Mouse (Mus musculus) brain, embryonic 14.5 days (tissue): ENCODE results near the gene Krtap1-3. TPM values are rescaled to one million over a fixed set of nuclear protein-coding genes. Genes with fewer than 3 reads are reported as not detected.

Experiments used
- DNase-seq: peaks from one replicate; pipeline ENCODE4 v3.0.0-alpha.2; 2011; ENCODE audit warnings: low read depth
- CTCF ChIP-seq: fragments of 200-500 bp; IDR thresholded peaks from 2 replicates; pipeline ENCODE4 v1.5.1; 2012; ENCODE audit warnings: inconsistent platforms, mild to moderate bottlenecking, moderate library complexity, borderline replicate concordance; ENCODE audit not compliant: insufficient read depth, insufficient read length; ENCODE audit errors: extremely low read depth
- POLR2A ChIP-seq: fragments of 200-500 bp; IDR thresholded peaks from 2 replicates; pipeline ENCODE4 v1.6.1; 2012; ENCODE audit warnings: mild to moderate bottlenecking, inconsistent platforms, borderline replicate concordance; ENCODE audit not compliant: poor library complexity, insufficient read depth, insufficient read length, severe bottlenecking; ENCODE audit errors: extremely low read depth
- polyA plus RNA-seq: library from polyadenylated mRNA; depleted of rRNA; stranded (reverse); fragments of >200 nt; gene quantifications from 2 replicates; pipeline ENCODE4 v1.2.3, GENCODE M21; 2012

Gene Krtap1-3
- polyA plus RNA-seq, 1 experiment: not detected

GRCm38 (mm10) chr11:99583245-99583704 lies 7.9 kb downstream of the Krtap1-3 start, which contains the start of gene Krtap1-4:
Krtap1-4 (minus strand) TSS chr11:99583654.
- no peak for DNase-seq
- no peak for TF ChIP-seq CTCF
- TF ChIP-seq POLR2A: no peak

- DNase-seq: no peak
- TF ChIP-seq POLR2A (no peak), CTCF (no peak)
Observed at GRCm38 (mm10) chr11:99581564-99581963, 9.6 kb downstream of the Krtap1-3 start.

- DNase-seq: no peak
- TF ChIP-seq POLR2A: no peak
- TF ChIP-seq CTCF: no peak
Observed at GRCm38 (mm10) chr11:99581051-99581450, 10.1 kb downstream of the Krtap1-3 start.

GRCm38 (mm10) chr11:99580636-99581035 lies 10.5 kb downstream of the Krtap1-3 start, which contains the start of gene Krtap1-5:
Krtap1-5 (minus strand) TSS chr11:99581016.
- TF ChIP-seq POLR2A: no peak
- TF ChIP-seq CTCF: no peak
- DNase-seq: no peak

GRCm38 (mm10) chr11:99574106-99574505 lies 17.0 kb downstream of the Krtap1-3 start:
- DNase-seq: peak; percentile 86
- TF ChIP-seq CTCF (peak; percentile 92), POLR2A (no peak)

- peak; percentile 8 for DNase-seq
- TF ChIP-seq POLR2A: no peak
Observed at GRCm38 (mm10) chr11:99573164-99573563, 18.0 kb downstream of the Krtap1-3 start.

- TF ChIP-seq CTCF: no peak
- no peak for TF ChIP-seq POLR2A
- no peak for DNase-seq
Observed at GRCm38 (mm10) chr11:99566530-99566929, 24.6 kb downstream of the Krtap1-3 start, which contains the start of gene Krtap3-1. Krtap3-1 (minus strand) TSS chr11:99566630.

- no peak for TF ChIP-seq CTCF
- TF ChIP-seq POLR2A: no peak
- no peak for DNase-seq
Observed at GRCm38 (mm10) chr11:99562580-99562979, 28.6 kb downstream of the Krtap1-3 start.

- no peak for TF ChIP-seq POLR2A
- no peak for TF ChIP-seq CTCF
Observed at GRCm38 (mm10) chr11:99559366-99559765, 31.8 kb downstream of the Krtap1-3 start, which contains the start of gene Gm11939. Gm11939 (minus strand) TSS chr11:99559466.

GRCm38 (mm10) chr11:99557976-99558745 lies 33.0 kb downstream of the Krtap1-3 start:
- TF ChIP-seq CTCF (no peak), POLR2A (no peak)
- DNase-seq: no peak

More at GRCm38 (mm10) chr11:99559366-99559765, 31.8 kb downstream of the Krtap1-3 start, which contains the start of gene Gm11939:
- no peak for DNase-seq

- TF ChIP-seq POLR2A: no peak
- no peak for TF ChIP-seq CTCF
- no peak for DNase-seq
Observed at GRCm38 (mm10) chr11:99556753-99557152, 34.4 kb downstream of the Krtap1-3 start, which contains the start of gene Krtap3-2. Krtap3-2 (minus strand) TSS chr11:99556853.
